Mouse (Mus musculus) ES-E14 (cell line): ENCODE data around the gene Emp3. TPM values are rescaled to one million over a fixed set of nuclear protein-coding genes. Genes with fewer than 3 reads are reported as not detected.
"Not testable (repeated sequence)": the region's sequence is repeated elsewhere in the genome, so short reads cannot be mapped to it uniquely, and the experiment has no call there.

Source experiments
- DNase-seq: peaks from one replicate; pipeline ENCODE4 v3.0.0-alpha.2; 2013; ENCODE audit warnings: low read depth, low spot score
- H3K27ac ChIP-seq: 2 replicates; pipeline ENCODE4 v1.5.1; 2012; ENCODE audit warnings: low read depth, mild to moderate bottlenecking, low read length, moderate library complexity, mixed read lengths; ENCODE audit not compliant: poor library complexity, insufficient read depth, severe bottlenecking
- H3K36me3 ChIP-seq: 2 replicates; pipeline ENCODE4 v1.6.1; 2012; ENCODE audit warnings: mild to moderate bottlenecking, low read length, moderate library complexity, mixed read lengths; ENCODE audit not compliant: control insufficient read depth, poor library complexity, insufficient read depth, severe bottlenecking
- H3K4me1 ChIP-seq, 2 experiments: fragments of 150-350 bp in 1 of 2; sonication (generic) in 1 of 2; 2 replicates each; pipeline ENCODE4 v1.6.1; 2012; ENCODE audit warnings: low read length in 2 of 2, mild to moderate bottlenecking in 1 of 2, mixed read lengths in 1 of 2; ENCODE audit not compliant: control insufficient read depth in 2 of 2, insufficient read depth in 2 of 2, poor library complexity in 1 of 2
- H3K4me3 ChIP-seq, 2 experiments: fragments of 150-350 bp in 1 of 2; sonication (generic) in 1 of 2; 2 replicates each; pipeline ENCODE4 v1.5.1; 2012; ENCODE audit warnings: low read length in 2 of 2, low read depth in 1 of 2, mild to moderate bottlenecking in 1 of 2, mixed read lengths in 1 of 2; ENCODE audit not compliant: insufficient read depth in 1 of 2, poor library complexity in 1 of 2, severe bottlenecking in 1 of 2
- H3K9ac ChIP-seq: 2 replicates; pipeline ENCODE4 v1.6.1; 2012; ENCODE audit warnings: low read depth, mild to moderate bottlenecking, low read length, mixed read lengths; ENCODE audit not compliant: poor library complexity, insufficient read depth, severe bottlenecking
- H3K9me3 ChIP-seq: fragments of 150-350 bp; sonication (generic); 2 replicates; pipeline ENCODE4 v1.6.1; 2012; ENCODE audit warnings: low read depth, mild to moderate bottlenecking, low read length; ENCODE audit not compliant: control insufficient read depth, insufficient read depth
- CHD2 ChIP-seq: IDR thresholded peaks from 2 replicates; pipeline ENCODE4 v1.6.1; 2014; ENCODE audit warnings: mild to moderate bottlenecking, low read depth, low read length, inconsistent platforms
- HCFC1 ChIP-seq: IDR thresholded peaks from 2 replicates; pipeline ENCODE4 v1.6.1; 2012; ENCODE audit warnings: low read length, inconsistent platforms, borderline replicate concordance; ENCODE audit not compliant: insufficient read depth
- MAFK ChIP-seq: IDR thresholded peaks from 2 replicates; pipeline ENCODE4 v1.6.1; 2014; ENCODE audit warnings: mild to moderate bottlenecking, low read depth, low read length, inconsistent platforms; ENCODE audit not compliant: insufficient read depth
- ZC3H11A ChIP-seq: IDR thresholded peaks from 2 replicates; pipeline ENCODE4 v1.6.1; 2012; ENCODE audit warnings: low read depth, mild to moderate bottlenecking, inconsistent platforms, low read length, borderline replicate concordance
- ZNF384 ChIP-seq: IDR thresholded peaks from 2 replicates; pipeline ENCODE4 v1.6.1; 2012; ENCODE audit warnings: low read depth, low read length, inconsistent platforms
- in situ Hi-C, 2 experiments: fragments of 600-800 bp; cut with MboI; formaldehyde crosslinking; loops; one replicate each; pipeline ENCODE4 v1.15.1; 2025; ENCODE audit warnings: low sequenced_read_pairs in 2 of 2, inconsistent platforms in 1 of 2; ENCODE audit not compliant: unreplicated experiment in 2 of 2
- total RNA-seq: library from RNA; depleted of rRNA; stranded (reverse); fragments of 300-350 nt; gene quantifications from 2 replicates; pipeline ENCODE4 v1.2.3, GENCODE M21; 2012

Emp3 gene
- total RNA-seq, 1 experiment: 56.5 TPM

- TF ChIP-seq ZC3H11A (no peak), CHD2 (no peak), MAFK (no peak), HCFC1 (no peak), ZNF384 (no peak)
- no peak overlapping the region for H3K9ac ChIP-seq
- no peak overlapping the region for H3K4me3 ChIP-seq
- no peaks in the 10 kb centered on the region for H3K4me1 ChIP-seq
- H3K36me3 ChIP-seq: peaks cover 3% of the 10 kb centered on the region; the same call in 1 of the 2 replicates
- DNase-seq: no peak
- no peak overlapping the region for H3K27ac ChIP-seq
- no peaks in the 10 kb centered on the region for H3K9me3 ChIP-seq
- in situ Hi-C loops: no loop called here
Observed at GRCm38 (mm10) chr7:45887246-45887645, 34.0 kb downstream of the Emp3 start.

DNA sequence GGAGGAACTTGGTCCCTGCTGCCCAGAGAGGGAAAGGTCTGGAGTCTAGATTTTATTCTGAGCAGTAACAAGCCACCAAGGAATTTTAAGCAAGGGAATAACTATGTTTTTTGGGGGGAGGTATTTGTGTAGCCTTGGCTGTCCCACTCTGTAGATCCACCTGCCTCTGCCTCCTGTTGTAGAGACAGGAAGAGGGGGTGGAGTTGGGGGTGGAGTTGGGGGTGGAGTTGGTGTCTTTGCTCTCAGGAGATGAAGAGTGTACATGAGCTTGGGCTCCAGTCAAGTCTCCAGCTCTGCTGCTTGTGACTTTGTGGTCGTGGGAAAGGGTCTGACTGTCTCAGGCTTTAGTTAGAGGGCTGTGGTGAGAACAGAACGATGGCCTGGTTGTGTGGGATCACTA, 40.2 kb downstream of the Emp3 start:
- H3K9ac ChIP-seq: 0 out of 2 replicates have a peak overlapping the region, but pooled peaks have one; percentile 10
- no peaks in the 10 kb centered on the region for H3K9me3 ChIP-seq
- no peak for TF ChIP-seq MAFK
- no peak for TF ChIP-seq HCFC1
- TF ChIP-seq ZC3H11A: no peak
- peaks cover 13% of the 10 kb centered on the region for H3K36me3 ChIP-seq
- DNase-seq: no peak
- peak overlapping the region in 1 of 2 experiments; percentile 37; a peak in 2 of 4 replicates for H3K4me3 ChIP-seq
- H3K27ac ChIP-seq: no peak overlapping the region
- no peaks in the 10 kb centered on the region for H3K4me1 ChIP-seq
- in situ Hi-C loops: no loop called here

GRCm38 (mm10) chr7:45880531-45880930, 40.7 kb downstream of the Emp3 start:
- Histone ChIP-seq H3K9ac (no peak overlapping the region), H3K4me1 (no peaks in the 10 kb centered on the region), H3K9me3 (no peaks in the 10 kb centered on the region), H3K27ac (no peak overlapping the region), H3K4me3 (peak overlapping the region in 1 of 2 experiments; percentile 37; a peak in 1 of 4 replicates), H3K36me3 (peaks cover 15% of the 10 kb centered on the region)
- no peak for TF ChIP-seq HCFC1
- no peak for TF ChIP-seq ZC3H11A
- TF ChIP-seq CHD2: no peak
- no peak for TF ChIP-seq MAFK
- TF ChIP-seq ZNF384: no peak
- in situ Hi-C loops: no loop called here
- no peak for DNase-seq

DNA sequence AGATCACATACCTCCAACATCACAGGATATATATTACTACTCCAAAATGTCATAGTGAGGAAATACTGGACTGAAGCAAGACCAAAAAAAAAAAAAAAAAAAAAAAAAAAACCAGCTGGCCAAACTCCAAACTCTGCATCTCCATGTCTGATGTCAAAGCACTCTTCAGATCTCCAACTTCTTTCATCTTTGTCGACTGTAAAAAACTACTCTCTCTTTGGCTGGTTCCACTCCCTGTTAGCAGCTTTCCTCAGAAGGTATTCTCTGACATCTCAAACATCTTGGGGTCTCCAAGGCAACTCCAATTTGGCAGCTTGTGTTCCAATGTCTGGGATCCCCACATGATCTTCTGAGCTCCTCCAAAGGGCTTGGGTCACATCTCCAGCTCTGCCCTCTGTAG, 42.9 kb downstream of the Emp3 start, which contains the start of gene Grin2d:
TSS of gene Grin2d (minus strand) at position 101 of the 400 bp plus-strand sequence.
- in situ Hi-C loops, H3K4me3 ChIP-seq, H3K9me3 ChIP-seq, H3K27ac ChIP-seq, H3K9ac ChIP-seq, DNase-seq, H3K4me1 ChIP-seq: not testable (repeated sequence)
- H3K36me3 ChIP-seq: peaks cover 22% of the 10 kb centered on the region

- TF ChIP-seq ZNF384 (no peak), CHD2 (no peak), MAFK (no peak)
- Histone ChIP-seq H3K9me3 (no peaks in the 10 kb centered on the region), H3K4me3 (no peak overlapping the region), H3K36me3 (peaks cover 17% of the 10 kb centered on the region), H3K4me1 (peaks cover 1 to 5% of the 10 kb centered on the region in 2 experiments; a peak in 2 of 4 replicates), H3K9ac (no peak overlapping the region), H3K27ac (no peak overlapping the region)
- in situ Hi-C loops: no loop called here
- no peak for DNase-seq
Observed at GRCm38 (mm10) chr7:45876895-45877294, 44.3 kb downstream of the Emp3 start.
